Mouse (Mus musculus) hindbrain, embryonic 12.5 days (tissue): Measurements from ENCODE around the gene Txnl4b. TPM values are rescaled to one million over a fixed set of nuclear protein-coding genes. Genes with fewer than 3 reads are reported as not detected.

Experiments
- ATAC-seq: fragments of 200-750 bp; cut with Nextera tagmentation; 2 replicates; pipeline ENCODE4 v1.8.0; 2017; ENCODE audit warnings: moderate TSS enrichment; ENCODE audit not compliant: low FRiP score
- H3K27ac ChIP-seq: fragments of 300-500 bp; sonication (generic); 2 replicates; pipeline ENCODE4 v1.5.1; 2016; ENCODE audit warnings: mild to moderate bottlenecking
- H3K27me3 ChIP-seq: fragments of 300-500 bp; sonication (generic); 2 replicates; pipeline ENCODE4 v1.6.1; 2016; ENCODE audit warnings: mild to moderate bottlenecking
- H3K36me3 ChIP-seq: fragments of 300-500 bp; sonication (generic); 2 replicates; pipeline ENCODE4 v1.6.1; 2016; ENCODE audit warnings: mild to moderate bottlenecking
- H3K4me1 ChIP-seq: fragments of 300-500 bp; sonication (generic); 2 replicates; pipeline ENCODE4 v1.6.1; 2016
- H3K4me2 ChIP-seq: fragments of 300-500 bp; sonication (generic); replicated peaks from 2 replicates; pipeline ENCODE4 v1.6.1; 2016; ENCODE audit warnings: mild to moderate bottlenecking
- H3K4me3 ChIP-seq: fragments of 300-500 bp; sonication (generic); 2 replicates; pipeline ENCODE4 v1.5.1; 2016; ENCODE audit warnings: mild to moderate bottlenecking
- H3K9ac ChIP-seq: fragments of 300-500 bp; sonication (generic); 2 replicates; pipeline ENCODE4 v1.6.1; 2016; ENCODE audit warnings: mild to moderate bottlenecking, moderate library complexity
- H3K9me3 ChIP-seq: fragments of 300-500 bp; sonication (generic); replicated peaks from 2 replicates; pipeline ENCODE4 v1.6.1; 2016; ENCODE audit warnings: mild to moderate bottlenecking
- WGBS: fragments of 180-500 bp; shearing (Covaris S2); methylation state at CpG from one replicate; pipeline ENCODE4 v1.1.7; 2016; 5-methylcytosine and 5-hydroxymethylcytosine counted together
- polyA plus RNA-seq: library from polyadenylated mRNA; unstranded; fragments of >200 nt; fragmentation: Nextera tagmentation; extraction: Ambion mirVana; gene quantifications from 2 replicates; pipeline ENCODE4 v1.2.1, GENCODE M21; 2016

Gene Txnl4b
- polyA plus RNA-seq, 1 experiment from 2014 or later: 24.9 TPM

- H3K4me2 ChIP-seq: peak within 1 kb of the TSS; percentile 77
- H3K36me3 ChIP-seq: peaks cover 11% of the 10 kb centered on the region
- H3K4me1 ChIP-seq: peaks cover 10% of the 10 kb centered on the region
- H3K9me3 ChIP-seq: no peaks in the 10 kb centered on the region
- ATAC-seq: peak; percentile 99
- H3K27ac ChIP-seq: peak within 1 kb of the TSS; percentile 93
- no peaks in the 10 kb centered on the region for H3K27me3 ChIP-seq
- WGBS: under 1% methylated on average over 42 of the region's 42 CpGs
- H3K9ac ChIP-seq: peak within 1 kb of the TSS; percentile 70
- peak within 1 kb of the TSS; percentile 56 for H3K4me3 ChIP-seq
Measured at GRCm38 (mm10) chr8:109608271-109609152, 42.8 kb downstream of the Txnl4b start, which contains the start of gene Dhodh. Dhodh (minus strand) TSS chr8:109608673.

- H3K27ac ChIP-seq: peak overlapping the region; percentile 93
- peaks cover 4% of the 10 kb centered on the region; the same call in 1 of the 2 replicates for H3K36me3 ChIP-seq
- H3K4me2 ChIP-seq: peak overlapping the region; percentile 77
- H3K27me3 ChIP-seq: no peaks in the 10 kb centered on the region
- no peak for ATAC-seq
- peaks cover 10% of the 10 kb centered on the region for H3K4me1 ChIP-seq
- peak overlapping the region; percentile 56 for H3K4me3 ChIP-seq
- H3K9me3 ChIP-seq: no peaks in the 10 kb centered on the region
- 23% methylated on average over 5 of the region's 5 CpGs for WGBS
- H3K9ac ChIP-seq: peak overlapping the region; percentile 70; the same call in 1 of the 2 replicates
Measured at GRCm38 (mm10) chr8:109609153-109609502, 43.4 kb downstream of the Txnl4b start.

- Histone ChIP-seq H3K4me2 (0 out of 2 replicates have a peak within 1 kb of the TSS, but pooled peaks have one; percentile 3), H3K36me3 (no peaks in the 10 kb centered on the region), H3K9ac (no peak within 1 kb of the TSS), H3K27me3 (no peaks in the 10 kb centered on the region), H3K4me3 (no peak within 1 kb of the TSS), H3K9me3 (no peaks in the 10 kb centered on the region; the same call in 1 of the 2 replicates), H3K27ac (no peak within 1 kb of the TSS), H3K4me1 (no peaks in the 10 kb centered on the region)
- ATAC-seq: no peak
- WGBS: 63% methylated on average over 27 of the region's 27 CpGs
Measured at GRCm38 (mm10) chr8:109614243-109615210, 48.8 kb downstream of the Txnl4b start, which contains the start of gene Pkd1l3. Pkd1l3 (plus strand) TSS chr8:109614517.

- Histone ChIP-seq H3K4me1 (no peaks in the 10 kb centered on the region), H3K27ac (no peak overlapping the region), H3K9ac (no peak overlapping the region), H3K27me3 (no peaks in the 10 kb centered on the region), H3K9me3 (no peaks in the 10 kb centered on the region; the same call in 1 of the 2 replicates), H3K4me3 (no peak overlapping the region), H3K4me2 (no peak overlapping the region), H3K36me3 (no peaks in the 10 kb centered on the region)
- ATAC-seq: no peak
- whole genome bisulfite sequencing: 93% methylated on average over 3 of the region's 3 CpGs
Measured at GRCm38 (mm10) chr8:109615569-109615968, 49.9 kb downstream of the Txnl4b start.

Other genes with a start within 250 kb of the Txnl4b start
- 2.9 and 3.3 TPM in 2 replicates for gene Pmfbp1, start 71.9 kb upstream of the Txnl4b start, polyA plus RNA-seq
- gene Dhx38, start within 50 bp of the Txnl4b start, polyA plus RNA-seq: 28.8 and 29.4 TPM in 2 replicates
- gene Hp, start 13.3 kb downstream of the Txnl4b start, polyA plus RNA-seq: 0.77 and 1.2 TPM in 2 replicates
- gene Dhodh, start 42.8 kb downstream of the Txnl4b start, polyA plus RNA-seq: 36.5 and 38.8 TPM in 2 replicates
- gene Pkd1l3, start 48.6 kb downstream of the Txnl4b start, polyA plus RNA-seq: 0.08 and 0.22 TPM in 2 replicates
- gene Ist1, start 127.4 kb downstream of the Txnl4b start, polyA plus RNA-seq: 185 and 186 TPM in 2 replicates
- 77.0 and 80.2 TPM in 2 replicates for gene Zfp821, start 139.7 kb downstream of the Txnl4b start, polyA plus RNA-seq
- gene Atxn1l, start 171.8 kb downstream of the Txnl4b start, polyA plus RNA-seq: 8.1 and 8.4 TPM in 2 replicates
- gene Ap1g1, start 212.7 kb downstream of the Txnl4b start, polyA plus RNA-seq: 61.5 and 70.5 TPM in 2 replicates